Mouse (Mus musculus): ENCODE data around the gene Gm12185. TPM values are rescaled to one million over a fixed set of nuclear protein-coding genes. Genes with fewer than 3 reads are reported as not detected.

The Gm12185 gene
- total RNA-seq, 4 experiments from 2014 or later, result 0.30 to 0.41 (median 0.37) TPM

Other genes starting within 250 kb of the Gm12185 start
- gene Rack1, start 191.9 kb downstream of the Gm12185 start, total RNA-seq (2022), result 100 to 1,000 TPM; 246 to 281 (median 256) TPM
- 10 to 100 TPM; 57.7 to 65.7 (median 61.3) TPM for gene Trim41, start 174.9 kb downstream of the Gm12185 start, total RNA-seq (2022)
- 1 to 10 TPM; 3.4 to 4.5 (median 3.8) TPM for gene Trim7, start 166.1 kb downstream of the Gm12185 start, total RNA-seq (2022)
- gene Gm12184, start 165.6 kb downstream of the Gm12185 start, total RNA-seq (2022), result 1 to 10 TPM in 1 of 4 experiments, under 1 TPM in 3; 0.38 to 1.8 (median 0.45) TPM
- gene Irgm1, start 120.5 kb downstream of the Gm12185 start, total RNA-seq (2022), result 10 to 100 TPM in 2 of 4 experiments, 1 to 10 TPM in 2; 8.3 to 14.0 (median 10.7) TPM
- under 1 TPM in 3 of 4 experiments, not detected in 1; 0.17 to 0.86 (median 0.53) TPM for gene Gm5431, start 90.0 kb downstream of the Gm12185 start, total RNA-seq (2022)
- 1 to 10 TPM; 1.2 to 3.5 (median 2.6) TPM for gene Psme2b, start 46.0 kb downstream of the Gm12185 start, total RNA-seq (2022)
- not detected for gene Olfr56, start 13.3 kb downstream of the Gm12185 start, total RNA-seq (2022)
- 1 to 10 TPM in 3 of 4 experiments, under 1 TPM in 1; 0.96 to 3.1 (median 1.8) TPM for gene 9930111J21Rik1, start 12.8 kb downstream of the Gm12185 start, total RNA-seq (2022)
- gene Tgtp1, start 1.9 kb upstream of the Gm12185 start, total RNA-seq (2022), result 1 to 10 TPM in 2 of 4 experiments, under 1 TPM in 2; 0.42 to 1.3 (median 0.88) TPM
- 1 to 10 TPM; 1.3 to 3.1 (median 2.4) TPM for gene 9930111J21Rik2, start 59.0 kb upstream of the Gm12185 start, total RNA-seq (2022)
- under 1 TPM in 2 of 4 experiments, not detected in 2; 0.23 to 0.56 TPM for gene Tgtp2, start 72.0 kb upstream of the Gm12185 start, total RNA-seq (2022)
- gene Ifi47, start 84.4 kb upstream of the Gm12185 start, total RNA-seq (2022), result 1 to 10 TPM in 1 of 4 experiments, under 1 TPM in 3; 0.81 to 1.0 (median 0.88) TPM
- not detected for gene Olfr1396, start 122.6 kb upstream of the Gm12185 start, total RNA-seq (2022)
- not detected for gene Olfr1395, start 150.0 kb upstream of the Gm12185 start, total RNA-seq (2022)
- gene Olfr1394, start 162.2 kb upstream of the Gm12185 start, total RNA-seq (2022), result not detected
- under 1 TPM in 1 of 4 experiments, not detected in 3; 0.09 TPM for gene Btnl9, start 194.9 kb upstream of the Gm12185 start, total RNA-seq (2022)
- 10 to 100 TPM; 64.1 to 83.4 (median 73.4) TPM for gene Zfp62, start 211.1 kb upstream of the Gm12185 start, total RNA-seq (2022)